Mouse (Mus musculus) embryonic fibroblast, embryonic 13.5 days (primary cell): ENCODE data around the gene Tjp2.

Experiments
- CTCF ChIP-seq: IDR thresholded peaks from 2 replicates; pipeline ENCODE4 v1.5.1; 2011; ENCODE audit warnings: mild to moderate bottlenecking, control low read depth, low read length, moderate library complexity, borderline replicate concordance; ENCODE audit not compliant: insufficient read depth
- POLR2A ChIP-seq: IDR thresholded peaks from 2 replicates; pipeline ENCODE4 v1.6.1; 2011; ENCODE audit warnings: low read depth, mild to moderate bottlenecking, control low read depth, low read length, moderate library complexity

DNA sequence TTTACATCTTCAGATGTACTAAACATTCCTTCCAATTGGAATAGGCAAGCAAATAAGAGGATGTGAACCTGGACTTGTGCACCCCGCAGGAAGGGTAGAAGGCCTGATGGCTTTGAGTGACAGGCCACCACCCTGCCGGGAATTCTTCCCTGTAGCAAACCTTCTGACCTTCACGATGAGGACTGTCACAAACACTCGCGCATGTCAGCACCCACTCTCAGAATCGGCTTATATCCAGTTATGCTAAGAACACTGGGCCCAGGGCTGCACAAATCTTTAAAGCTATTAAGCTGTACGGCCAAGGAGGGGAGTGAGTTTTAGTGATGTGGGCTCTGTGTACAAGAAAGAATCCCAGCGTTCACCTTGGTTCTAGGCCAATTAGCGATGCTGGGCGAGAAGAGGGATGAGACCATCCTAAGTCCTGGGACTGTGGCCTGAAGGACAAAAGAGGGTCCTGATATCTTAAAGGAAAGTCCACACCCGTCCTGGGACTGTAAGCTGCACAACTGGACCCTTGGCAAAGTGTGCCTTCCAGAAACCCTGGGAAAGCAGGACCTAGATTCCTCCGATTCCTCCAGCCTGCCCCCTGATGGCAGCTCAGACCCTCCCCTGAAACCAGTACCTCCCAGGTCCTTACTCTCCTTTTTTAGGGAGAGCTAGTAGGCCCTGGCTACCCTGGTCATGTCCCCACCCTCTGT is 12.1 kb downstream of the Tjp2 start:
- TF ChIP-seq CTCF (no peak), POLR2A (no peak)
